Mouse (Mus musculus) hindbrain, embryonic 14.5 days (tissue): ENCODE data around the gene Slc38a6. TPM values are rescaled to one million over a fixed set of nuclear protein-coding genes. Genes with fewer than 3 reads are reported as not detected.
A peak's percentile ranks its signal among the peaks of the same experiment; 100 is the strongest.

Experiments
- ATAC-seq: fragments of 200-750 bp; cut with Nextera tagmentation; 2 replicates; pipeline ENCODE4 v1.8.0; 2017; ENCODE audit warnings: moderate number of reproducible peaks, mild to moderate bottlenecking, moderate TSS enrichment, moderate library complexity; ENCODE audit not compliant: low FRiP score
- DNase-seq: peaks from one replicate; pipeline ENCODE4 v3.0.0-alpha.2; 2015; ENCODE audit warnings: low spot score
- H3K27ac ChIP-seq: fragments of 300-500 bp; sonication (generic); 2 replicates; pipeline ENCODE4 v1.5.1; 2014; ENCODE audit warnings: mild to moderate bottlenecking, moderate library complexity
- H3K27me3 ChIP-seq: fragments of 300-500 bp; sonication (generic); 2 replicates; pipeline ENCODE4 v1.6.1; 2014; ENCODE audit warnings: mild to moderate bottlenecking, low read length, mixed read lengths; ENCODE audit not compliant: control insufficient read depth, insufficient read depth
- H3K36me3 ChIP-seq: fragments of 300-500 bp; sonication (generic); replicated peaks from 2 replicates; pipeline ENCODE4 v1.6.1; 2014; ENCODE audit not compliant: control insufficient read depth, insufficient read depth
- H3K4me1 ChIP-seq: fragments of 300-500 bp; sonication (generic); replicated peaks from 2 replicates; pipeline ENCODE4 v1.6.1; 2014; ENCODE audit warnings: antibody characterized with exemption, low read length, mixed read lengths; ENCODE audit not compliant: control insufficient read depth, insufficient read depth
- H3K4me2 ChIP-seq: fragments of 300-500 bp; sonication (generic); replicated peaks from 2 replicates; pipeline ENCODE4 v1.6.1; 2014; ENCODE audit warnings: mild to moderate bottlenecking, moderate library complexity
- H3K4me3 ChIP-seq: fragments of 300-500 bp; sonication (generic); replicated peaks from 2 replicates; pipeline ENCODE4 v1.5.1; 2014; ENCODE audit warnings: mild to moderate bottlenecking, low read length
- H3K9ac ChIP-seq: fragments of 300-500 bp; sonication (generic); 2 replicates; pipeline ENCODE4 v1.6.1; 2014
- H3K9me3 ChIP-seq: fragments of 300-500 bp; sonication (generic); 2 replicates; pipeline ENCODE4 v1.6.1; 2016; ENCODE audit warnings: low read length; ENCODE audit not compliant: control insufficient read depth
- WGBS: fragments of 180-500 bp; shearing (Covaris S2); extraction: QIAGEN DNeasy Blood & Tissue Kit; methylation state at CpG from one replicate; pipeline ENCODE4 v1.1.7; 2014; 5-methylcytosine and 5-hydroxymethylcytosine counted together
- polyA plus RNA-seq: library from polyadenylated mRNA; unstranded; fragments of >200 nt; fragmentation: Nextera tagmentation; extraction: Ambion mirVana; gene quantifications from 2 replicates; pipeline ENCODE4 v1.2.1, GENCODE M21; 2014

Gene Slc38a6
- 11.9 and 16.1 TPM in 2 replicates for polyA plus RNA-seq

- H3K27me3 ChIP-seq = no peaks in the 10 kb centered on the region
- peak within 1 kb of the TSS; percentile 73 for H3K4me2 ChIP-seq
These were observed at the start of gene Slc38a6, which contains the start of gene Trmt5 for GRCm38 (mm10) chr12:73286287-73287092. Gene Slc38a6 (plus strand): TSS chr12:73286779. Gene Trmt5 (minus strand): TSS chr12:73286710.

GRCm38 (mm10) chr12:73241960-73242359 lies 44.6 kb upstream of the Slc38a6 start:
- peaks cover 3% of the 10 kb centered on the region for H3K4me1 ChIP-seq
- WGBS = 37% methylated on average over 10 of the region's 10 CpGs
- no peak overlapping the region for H3K9ac ChIP-seq
- H3K27me3 ChIP-seq = no peaks in the 10 kb centered on the region
- H3K36me3 ChIP-seq = no peaks in the 10 kb centered on the region
- no peak overlapping the region for H3K27ac ChIP-seq
- H3K4me2 ChIP-seq = no peak overlapping the region
- ATAC-seq = no peak
- H3K9me3 ChIP-seq = no peaks in the 10 kb centered on the region
- H3K4me3 ChIP-seq = no peak overlapping the region
- DNase-seq = peak; percentile 41

More at GRCm38 (mm10) chr12:73286287-73287092, at the start of gene Slc38a6, which contains the start of gene Trmt5:
- Histone ChIP-seq H3K36me3 (peaks cover 13% of the 10 kb centered on the region), H3K4me1 (peaks cover 13% of the 10 kb centered on the region), H3K4me3 (peak within 1 kb of the TSS; percentile 82), H3K9me3 (no peaks in the 10 kb centered on the region), H3K27ac (peak within 1 kb of the TSS; percentile 81), H3K9ac (peak within 1 kb of the TSS; percentile 84)
- WGBS = 1% methylated on average over 53 of the region's 53 CpGs
- ATAC-seq (peak; percentile 98), DNase-seq (peak; percentile 94)

- WGBS = 80% methylated on average over 5 of the region's 5 CpGs
- no peak for ATAC-seq
These were observed 40.9 kb upstream of the Slc38a6 start for GRCm38 (mm10) chr12:73245687-73246086.

GRCm38 (mm10) chr12:73255006-73255405 lies 31.6 kb upstream of the Slc38a6 start:
- H3K9ac ChIP-seq = no peak overlapping the region
- H3K4me1 ChIP-seq = no peaks in the 10 kb centered on the region
- ATAC-seq (no peak), DNase-seq (no peak)
- no peaks in the 10 kb centered on the region for H3K27me3 ChIP-seq
- no peak overlapping the region for H3K4me2 ChIP-seq
- no peak overlapping the region for H3K4me3 ChIP-seq
- H3K27ac ChIP-seq = no peak overlapping the region
- no peaks in the 10 kb centered on the region for H3K36me3 ChIP-seq
- no peaks in the 10 kb centered on the region for H3K9me3 ChIP-seq
- WGBS = 72% methylated on average over 2 of the region's 2 CpGs

More at GRCm38 (mm10) chr12:73245687-73246086, 40.9 kb upstream of the Slc38a6 start:
- no peak overlapping the region for H3K4me2 ChIP-seq
- no peak overlapping the region for H3K9ac ChIP-seq
- H3K27me3 ChIP-seq = no peaks in the 10 kb centered on the region
- H3K4me3 ChIP-seq = no peak overlapping the region
- no peaks in the 10 kb centered on the region for H3K36me3 ChIP-seq
- peaks cover 3% of the 10 kb centered on the region for H3K4me1 ChIP-seq
- DNase-seq = no peak
- no peaks in the 10 kb centered on the region for H3K9me3 ChIP-seq
- H3K27ac ChIP-seq = no peak overlapping the region

GRCm38 (mm10) chr12:73259269-73259668 lies 27.3 kb upstream of the Slc38a6 start:
- no peak for DNase-seq
- H3K27me3 ChIP-seq = no peaks in the 10 kb centered on the region
- no peaks in the 10 kb centered on the region for H3K36me3 ChIP-seq
- no peak overlapping the region for H3K27ac ChIP-seq
- H3K9me3 ChIP-seq = 0 out of 2 replicates have a peak, but pooled peaks cover 13% of the 10 kb centered on the region
- H3K4me1 ChIP-seq = no peaks in the 10 kb centered on the region
- WGBS = 94% methylated on average over 6 of the region's 6 CpGs
- no peak for ATAC-seq
- H3K4me2 ChIP-seq = no peak overlapping the region
- no peak overlapping the region for H3K9ac ChIP-seq
- no peak overlapping the region for H3K4me3 ChIP-seq

- ATAC-seq (no peak), DNase-seq (no peak)
- 0 out of 2 replicates have a peak, but pooled peaks cover 13% of the 10 kb centered on the region for H3K9me3 ChIP-seq
- H3K4me3 ChIP-seq = no peak overlapping the region
- H3K27me3 ChIP-seq = no peaks in the 10 kb centered on the region
- no peaks in the 10 kb centered on the region for H3K36me3 ChIP-seq
- H3K4me2 ChIP-seq = no peak overlapping the region
- WGBS = 100% methylated on average over 1 of the region's 1 CpGs
- no peak overlapping the region for H3K27ac ChIP-seq
- no peak overlapping the region for H3K9ac ChIP-seq
- no peaks in the 10 kb centered on the region for H3K4me1 ChIP-seq
These were observed 26.2 kb upstream of the Slc38a6 start for GRCm38 (mm10) chr12:73260339-73260738.

GRCm38 (mm10) chr12:73265381-73265978 lies 21.1 kb upstream of the Slc38a6 start:
- DNase-seq = no peak
- no peak for ATAC-seq
- Histone ChIP-seq H3K9ac (no peak overlapping the region), H3K4me1 (no peaks in the 10 kb centered on the region), H3K4me3 (no peak overlapping the region), H3K4me2 (no peak overlapping the region), H3K27ac (no peak overlapping the region), H3K36me3 (no peaks in the 10 kb centered on the region), H3K9me3 (0 out of 2 replicates have a peak, but pooled peaks cover 13% of the 10 kb centered on the region), H3K27me3 (no peaks in the 10 kb centered on the region)
- WGBS = 75% methylated on average over 3 of the region's 3 CpGs

GRCm38 (mm10) chr12:73266597-73266996 lies 20.0 kb upstream of the Slc38a6 start:
- WGBS = 79% methylated on average over 1 of the region's 1 CpGs
- Histone ChIP-seq H3K4me1 (no peaks in the 10 kb centered on the region), H3K27ac (no peak overlapping the region), H3K36me3 (no peaks in the 10 kb centered on the region), H3K4me2 (no peak overlapping the region), H3K4me3 (no peak overlapping the region), H3K9ac (no peak overlapping the region), H3K9me3 (0 out of 2 replicates have a peak, but pooled peaks cover 11% of the 10 kb centered on the region), H3K27me3 (no peaks in the 10 kb centered on the region)
- DNase-seq (no peak), ATAC-seq (no peak)

- WGBS = 72% methylated on average over 1 of the region's 1 CpGs
- Histone ChIP-seq H3K4me1 (no peaks in the 10 kb centered on the region), H3K4me2 (no peak overlapping the region), H3K9me3 (no peaks in the 10 kb centered on the region), H3K9ac (no peak overlapping the region), H3K27me3 (no peaks in the 10 kb centered on the region), H3K27ac (no peak overlapping the region), H3K36me3 (no peaks in the 10 kb centered on the region), H3K4me3 (no peak overlapping the region)
- no peak for ATAC-seq
- no peak for DNase-seq
These were observed 18.1 kb upstream of the Slc38a6 start for GRCm38 (mm10) chr12:73268497-73268896.
